Mouse (Mus musculus): ENCODE results near the gene Map4k1. TPM values are rescaled to one million over a fixed set of nuclear protein-coding genes. Genes with fewer than 3 reads are reported as not detected.

Gene Map4k1
- polyA plus RNA-seq, 1 experiment from 2014 or later: 7.6 TPM

DNA sequence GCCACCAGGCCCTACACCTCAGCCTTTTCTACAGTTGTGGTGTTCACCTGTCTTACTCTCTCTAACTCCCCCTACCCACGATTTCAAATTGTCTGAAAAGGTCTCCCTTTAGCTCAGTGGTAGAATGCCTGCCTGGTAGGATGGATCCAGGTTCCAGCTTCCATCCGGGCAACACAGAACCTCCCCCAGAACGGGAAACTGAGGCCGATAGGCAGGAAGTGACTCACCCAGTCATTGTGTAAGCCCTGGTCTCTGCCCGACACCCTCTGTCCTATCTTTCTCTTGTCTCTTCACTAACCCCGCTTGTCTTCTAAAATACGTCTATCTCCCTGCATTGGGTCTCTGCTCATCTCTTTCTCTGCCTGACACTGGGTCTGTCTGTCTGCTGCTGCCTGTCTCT lies 3.4 kb downstream of the Map4k1 start:
- 84% methylated on average over 7 of the region's 7 CpGs for WGBS
- H3K36me3 ChIP-seq: no peaks in the 10 kb centered on the region
- no peaks in the 10 kb centered on the region for H3K27me3 ChIP-seq
- no peak overlapping the region for H3K4me2 ChIP-seq
- ATAC-seq (ENCODE audit: insufficient number of reproducible peaks, low FRiP score, low TSS enrichment, low read depth): no peak
- H3K9ac ChIP-seq: no peak overlapping the region
- H3K4me1 ChIP-seq: peaks cover 20% of the 10 kb centered on the region
- H3K9me3 ChIP-seq: no peaks in the 10 kb centered on the region
- no peak overlapping the region for H3K4me3 ChIP-seq
- H3K27ac ChIP-seq: no peak overlapping the region

DNA sequence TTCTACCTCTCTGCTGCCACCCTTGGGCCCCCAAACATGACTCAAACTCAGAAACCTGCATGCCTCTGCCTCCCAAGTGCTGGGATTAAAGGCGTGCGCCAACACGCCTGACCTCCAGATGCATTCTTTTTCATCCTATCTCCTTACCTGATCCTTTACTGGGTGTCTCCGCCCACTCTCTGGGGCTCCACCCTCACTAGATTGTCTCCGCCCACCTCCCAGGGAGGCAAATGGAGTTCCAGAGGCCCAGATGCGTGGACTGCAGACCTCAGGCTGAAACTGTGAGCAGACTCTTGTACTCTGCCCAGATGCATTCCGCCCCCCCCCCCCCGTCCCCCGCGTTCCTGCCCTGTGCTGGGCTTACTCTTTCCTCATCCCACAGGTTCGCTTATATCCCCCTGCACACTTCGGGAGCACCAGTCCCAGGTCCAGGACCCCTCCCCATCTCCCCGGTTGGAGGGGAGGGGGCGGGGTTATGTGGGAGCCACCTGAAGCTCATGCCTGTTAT lies 9.0 kb downstream of the Map4k1 start:
- no peak overlapping the region for H3K4me3 ChIP-seq
- no peaks in the 10 kb centered on the region for H3K36me3 ChIP-seq
- H3K9me3 ChIP-seq: no peaks in the 10 kb centered on the region
- no peaks in the 10 kb centered on the region for H3K4me1 ChIP-seq
- H3K27ac ChIP-seq: no peak overlapping the region
- H3K4me2 ChIP-seq: no peak overlapping the region
- no peaks in the 10 kb centered on the region for H3K27me3 ChIP-seq
- no peak for ATAC-seq (ENCODE audit: insufficient number of reproducible peaks, low FRiP score, low TSS enrichment, low read depth)
- 48% methylated on average over 14 of the region's 14 CpGs for WGBS
- no peak overlapping the region for H3K9ac ChIP-seq

DNA sequence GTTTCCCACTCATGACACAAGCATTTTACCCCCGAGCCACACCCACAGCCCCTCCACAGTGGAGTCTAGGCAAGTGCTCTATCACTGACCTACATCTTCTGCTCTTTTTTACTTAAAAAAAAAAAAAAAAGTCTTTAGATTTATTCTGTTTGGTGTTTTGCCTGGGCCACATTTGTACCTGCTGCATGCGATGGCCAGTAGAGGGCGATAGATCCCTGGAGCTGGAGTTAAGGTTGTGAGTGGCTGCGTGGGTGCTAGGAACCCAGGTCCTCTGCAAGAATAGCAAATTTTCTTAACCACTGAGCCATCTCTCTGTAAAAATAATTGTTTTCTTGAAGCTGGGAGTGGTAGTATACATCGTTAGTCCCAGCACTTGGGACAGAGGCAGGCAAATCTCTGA lies 9.8 kb downstream of the Map4k1 start:
- H3K27me3 ChIP-seq: no peaks in the 10 kb centered on the region
- no peak overlapping the region for H3K4me2 ChIP-seq
- H3K4me1 ChIP-seq: no peaks in the 10 kb centered on the region
- WGBS: 64% methylated on average over 5 of the region's 5 CpGs
- H3K9ac ChIP-seq: no peak overlapping the region
- ATAC-seq (ENCODE audit: insufficient number of reproducible peaks, low FRiP score, low TSS enrichment, low read depth): no peak
- H3K4me3 ChIP-seq: no peak overlapping the region
- no peaks in the 10 kb centered on the region for H3K36me3 ChIP-seq
- H3K9me3 ChIP-seq: no peaks in the 10 kb centered on the region
- H3K27ac ChIP-seq: no peak overlapping the region

- H3K36me3 ChIP-seq: no peaks in the 10 kb centered on the region
- no peaks in the 10 kb centered on the region; the same call in 1 of the 2 replicates for H3K9me3 ChIP-seq
- H3K4me1 ChIP-seq: no peaks in the 10 kb centered on the region
- WGBS: 88% methylated on average over 3 of the region's 3 CpGs
- no peak overlapping the region for H3K27ac ChIP-seq
- no peak overlapping the region for H3K9ac ChIP-seq
- H3K4me2 ChIP-seq: no peak overlapping the region
- ATAC-seq (ENCODE audit: insufficient number of reproducible peaks, low FRiP score, low TSS enrichment, low read depth): no peak
- no peak overlapping the region for H3K4me3 ChIP-seq
- no peaks in the 10 kb centered on the region for H3K27me3 ChIP-seq
Observed at GRCm38 (mm10) chr7:28992997-28993396, 11.1 kb downstream of the Map4k1 start.

DNA sequence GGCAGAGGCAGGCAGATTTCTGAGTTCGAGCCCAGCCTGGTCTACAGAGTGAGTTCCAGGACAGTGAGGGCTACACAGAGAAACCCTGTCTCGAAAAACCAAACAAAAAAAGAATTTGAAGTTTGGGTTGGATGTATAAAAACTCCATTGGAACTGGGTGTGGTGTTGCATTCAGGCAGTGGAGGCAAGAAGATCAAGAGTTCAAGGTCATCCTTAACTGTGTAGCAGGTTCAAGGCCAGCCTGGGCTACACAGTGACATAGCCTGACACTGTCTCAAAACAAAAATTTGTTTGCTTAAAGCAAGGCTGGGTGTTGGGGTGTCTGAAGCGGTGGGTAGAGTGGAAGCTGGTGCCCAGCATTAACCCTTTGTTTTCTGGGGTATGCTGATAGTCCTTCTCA lies 11.6 kb downstream of the Map4k1 start:
- Histone ChIP-seq H3K9ac (no peak overlapping the region), H3K9me3 (no peaks in the 10 kb centered on the region; the same call in 1 of the 2 replicates), H3K27me3 (no peaks in the 10 kb centered on the region), H3K4me1 (no peaks in the 10 kb centered on the region), H3K4me3 (no peak overlapping the region), H3K27ac (no peak overlapping the region), H3K4me2 (no peak overlapping the region), H3K36me3 (no peaks in the 10 kb centered on the region)
- WGBS: 84% methylated on average over 3 of the region's 3 CpGs
- ATAC-seq (ENCODE audit: insufficient number of reproducible peaks, low FRiP score, low TSS enrichment, low read depth): no peak

GRCm38 (mm10) chr7:29000651-29001605 lies 19.1 kb downstream of the Map4k1 start:
- peaks cover 12% of the 10 kb centered on the region for H3K4me1 ChIP-seq
- peak overlapping the region; percentile 51 for H3K4me3 ChIP-seq
- peak overlapping the region; percentile 54 for H3K9ac ChIP-seq
- no peaks in the 10 kb centered on the region for H3K36me3 ChIP-seq
- H3K27me3 ChIP-seq: no peaks in the 10 kb centered on the region
- H3K9me3 ChIP-seq: no peaks in the 10 kb centered on the region; the same call in 1 of the 2 replicates
- peak; percentile 66 for ATAC-seq (ENCODE audit: insufficient number of reproducible peaks, low FRiP score, low TSS enrichment, low read depth)
- WGBS: 5% methylated on average over 43 of the region's 43 CpGs
- peak overlapping the region; percentile 43; the same call in 1 of the 2 replicates for H3K27ac ChIP-seq
- H3K4me2 ChIP-seq: peak overlapping the region; percentile 85

- H3K9ac ChIP-seq: no peak overlapping the region
- H3K4me3 ChIP-seq: no peak overlapping the region
- H3K4me1 ChIP-seq: no peaks in the 10 kb centered on the region
- H3K36me3 ChIP-seq: no peaks in the 10 kb centered on the region
- H3K27ac ChIP-seq: no peak overlapping the region
- 75% methylated on average over 9 of the region's 9 CpGs for WGBS
- no peak for ATAC-seq (ENCODE audit: insufficient number of reproducible peaks, low FRiP score, low TSS enrichment, low read depth)
- H3K27me3 ChIP-seq: no peaks in the 10 kb centered on the region
- no peaks in the 10 kb centered on the region for H3K9me3 ChIP-seq
- H3K4me2 ChIP-seq: no peak overlapping the region
Observed at GRCm38 (mm10) chr7:29007224-29008101, 25.6 kb downstream of the Map4k1 start.

DNA sequence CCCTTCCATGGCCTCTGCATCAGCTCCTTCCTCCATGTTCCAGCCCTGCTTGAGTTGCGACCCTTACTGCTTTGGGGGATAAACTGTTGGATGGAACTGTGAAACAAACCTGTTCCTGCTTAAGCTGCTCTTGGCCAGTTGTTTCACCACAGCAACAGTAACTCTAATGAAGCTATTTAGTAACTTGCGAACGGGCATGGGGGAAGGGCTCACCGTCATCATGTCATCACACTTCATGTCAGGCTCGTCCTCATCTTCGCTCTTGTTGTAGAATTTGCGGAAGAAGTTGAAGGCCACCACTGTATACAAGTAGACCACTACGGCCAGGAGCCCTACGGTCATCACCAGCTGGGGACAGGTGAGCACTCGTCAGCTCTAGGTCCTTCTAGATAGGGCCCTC lies 26.3 kb downstream of the Map4k1 start:
- H3K27me3 ChIP-seq: no peaks in the 10 kb centered on the region
- H3K27ac ChIP-seq: no peak overlapping the region
- no peak for ATAC-seq (ENCODE audit: insufficient number of reproducible peaks, low FRiP score, low TSS enrichment, low read depth)
- no peak overlapping the region for H3K4me3 ChIP-seq
- H3K4me1 ChIP-seq: no peaks in the 10 kb centered on the region
- no peak overlapping the region for H3K9ac ChIP-seq
- H3K4me2 ChIP-seq: no peak overlapping the region
- no peaks in the 10 kb centered on the region for H3K9me3 ChIP-seq
- WGBS: 94% methylated on average over 10 of the region's 10 CpGs
- H3K36me3 ChIP-seq: no peaks in the 10 kb centered on the region

- H3K9ac ChIP-seq: no peak overlapping the region
- no peak for ATAC-seq (ENCODE audit: insufficient number of reproducible peaks, low FRiP score, low TSS enrichment, low read depth)
- no peak overlapping the region for H3K27ac ChIP-seq
- no peaks in the 10 kb centered on the region for H3K4me1 ChIP-seq
- H3K9me3 ChIP-seq: no peaks in the 10 kb centered on the region
- H3K4me3 ChIP-seq: no peak overlapping the region
- 73% methylated on average over 9 of the region's 9 CpGs for WGBS
- no peak overlapping the region for H3K4me2 ChIP-seq
- H3K36me3 ChIP-seq: no peaks in the 10 kb centered on the region
- H3K27me3 ChIP-seq: no peaks in the 10 kb centered on the region
Observed at GRCm38 (mm10) chr7:29008714-29009113, 26.9 kb downstream of the Map4k1 start.

DNA sequence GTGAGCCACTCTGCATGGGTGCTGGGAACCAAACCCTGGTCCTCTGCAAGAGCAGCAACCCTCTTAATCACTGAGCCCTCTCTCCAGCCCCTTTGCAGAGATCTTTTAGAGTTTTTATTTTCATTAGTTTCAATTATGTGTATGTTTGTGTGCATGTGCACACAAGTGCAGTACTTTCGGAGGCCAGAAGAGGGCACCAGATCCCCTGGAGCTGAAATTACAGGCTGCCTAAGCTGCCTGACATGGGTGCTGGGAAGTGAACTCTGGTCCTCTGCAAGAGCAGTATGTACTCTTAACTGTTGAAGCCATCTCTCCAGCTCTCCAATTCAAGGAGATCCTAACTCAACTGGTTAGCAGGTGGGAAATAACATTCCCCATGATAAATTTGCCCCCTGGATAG lies 33.1 kb downstream of the Map4k1 start:
- WGBS: 100% methylated on average over 1 of the region's 1 CpGs
- Histone ChIP-seq H3K4me2 (no peak overlapping the region), H3K9ac (no peak overlapping the region), H3K9me3 (no peaks in the 10 kb centered on the region), H3K36me3 (no peaks in the 10 kb centered on the region; the same call in 1 of the 2 replicates), H3K4me3 (no peak overlapping the region), H3K27me3 (peaks cover 26% of the 10 kb centered on the region), H3K27ac (no peak overlapping the region), H3K4me1 (peaks cover 8% of the 10 kb centered on the region)
- no peak for ATAC-seq (ENCODE audit: insufficient number of reproducible peaks, low FRiP score, low TSS enrichment, low read depth)

DNA sequence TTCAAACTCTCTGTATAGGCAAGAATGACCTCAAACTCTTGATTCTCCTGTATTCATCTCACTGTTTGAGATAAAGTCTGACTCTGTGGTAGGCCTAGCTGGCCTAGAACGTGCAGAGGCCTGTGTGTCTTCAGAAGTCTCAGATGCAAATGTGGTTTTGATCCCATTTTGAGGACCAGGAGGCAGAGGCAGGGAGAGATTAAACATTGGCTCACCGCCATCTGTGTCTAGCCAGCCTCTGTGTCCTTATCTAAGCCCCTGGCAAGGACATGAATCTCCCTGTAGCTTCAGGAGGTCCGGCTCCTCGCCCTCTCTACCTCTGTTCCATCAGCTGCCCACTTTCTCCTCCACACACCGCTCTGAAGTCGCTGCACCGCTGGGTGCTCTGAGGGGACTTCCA lies 34.6 kb downstream of the Map4k1 start:
- H3K9ac ChIP-seq: no peak overlapping the region
- peaks cover 38% of the 10 kb centered on the region for H3K27me3 ChIP-seq
- ATAC-seq (ENCODE audit: insufficient number of reproducible peaks, low FRiP score, low TSS enrichment, low read depth): no peak

More for the DNA sequence above, 34.6 kb downstream of the Map4k1 start:
- H3K9me3 ChIP-seq: no peaks in the 10 kb centered on the region
- WGBS: 83% methylated on average over 7 of the region's 7 CpGs
- H3K27ac ChIP-seq: no peak overlapping the region
- peaks cover 9% of the 10 kb centered on the region for H3K4me1 ChIP-seq
- no peaks in the 10 kb centered on the region; the same call in 1 of the 2 replicates for H3K36me3 ChIP-seq
- H3K4me3 ChIP-seq: no peak overlapping the region
- H3K4me2 ChIP-seq: no peak overlapping the region

All from limb, embryonic 15.5 days (tissue).